Mouse (Mus musculus) mouse trophoblast stem cell (cell line): ENCODE measurements at regions not wholly inside any gene's neighbourhood (a gene's known extent, or its start where the extent isn't known, plus 50 kb on each side); places are given as distances from the start of the nearest gene placed in this dataset.

Experiments used
- in situ Hi-C, 2 experiments: fragments of 300-500 bp; cut with MseI, MboI; formaldehyde crosslinking; loops; 2 replicates in 1 of 2; 3 replicates in 1 of 2; pipeline ENCODE4 v1.15.1; 2025

- in situ Hi-C loops, result loop anchor here in 1 of 2 experiments (10.0 kb wide), 1 partner anchor 98 kb away; no protein-coding TSS in a partner anchor
Measured at GRCm38 (mm10) chr6:99782996-99783395, 56.8 kb upstream of the Prok2 start.
